Mouse (Mus musculus) liver, postnatal 0 days (tissue): ENCODE results near the gene Hoxa7.

Experiments used
- CTCF ChIP-seq: sonication (generic); IDR thresholded peaks from 2 replicates; pipeline ENCODE4 v1.5.1; 2016; ENCODE audit warnings: antibody characterized with exemption, low read depth
- EP300 ChIP-seq: IDR thresholded peaks from 2 replicates; pipeline ENCODE4 v1.6.1; 2016; ENCODE audit warnings: antibody characterized with exemption, low read depth, mild to moderate bottlenecking

- TF ChIP-seq CTCF, result no peak
- TF ChIP-seq EP300, result no peak
Observed at GRCm38 (mm10) chr6:52171938-52172337, 49.7 kb downstream of the Hoxa7 start.
